Mouse (Mus musculus) layer of hippocampus, postnatal 14 days (tissue): ENCODE results near the gene Rnf144b. TPM values are rescaled to one million over a fixed set of nuclear protein-coding genes. Genes with fewer than 3 reads are reported as not detected.

Experiments used
- DNase-seq, 2 experiments: peaks; one replicate each; pipeline ENCODE4 v3.0.0; 2021 to 2022; ENCODE audit warnings: low spot score in 2 of 2, mixed read lengths in 1 of 2
- total RNA-seq, 2 experiments: library from RNA; stranded (reverse); gene quantifications; 2 replicates each; pipeline ENCODE4 v1.2.3; 2021

Gene Rnf144b
- total RNA-seq, 2 experiments from 2014 or later = 10.5 to 12.7 TPM

DNA sequence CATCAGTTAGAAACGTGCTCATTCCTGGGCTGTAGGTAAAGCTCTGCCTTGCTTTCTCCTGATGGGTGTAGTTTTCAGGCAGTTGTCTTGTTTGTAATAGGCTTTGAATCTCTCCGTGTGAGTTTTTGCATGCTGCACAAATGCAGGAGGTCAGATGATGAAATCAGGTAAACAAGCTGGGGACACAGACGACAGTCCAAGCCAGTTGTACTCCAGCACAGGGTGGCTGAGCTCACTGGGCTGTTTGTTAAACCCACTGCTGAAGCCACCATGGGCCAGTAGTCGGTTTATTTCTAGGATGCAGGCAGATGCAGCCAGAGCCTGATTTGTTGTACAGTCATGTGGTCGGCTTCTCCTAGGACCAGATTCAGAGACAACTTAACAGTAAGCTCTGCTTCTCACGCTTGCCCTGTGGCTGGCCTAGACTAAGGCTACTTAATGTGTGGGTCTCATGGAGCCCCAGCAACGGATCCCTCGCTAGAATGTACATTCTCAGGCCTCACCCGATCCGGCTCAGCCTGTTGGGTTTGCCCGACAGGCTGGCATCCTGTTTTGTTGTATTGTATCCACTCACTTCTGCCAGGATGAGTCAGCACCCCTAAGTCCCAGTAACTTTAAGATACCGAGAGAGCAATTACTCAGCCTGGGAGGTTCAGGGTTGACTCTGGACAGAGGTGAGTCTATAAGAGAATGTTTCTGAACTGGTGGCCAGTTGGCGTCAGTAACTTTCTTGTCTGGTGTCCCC, 48.5 kb downstream of the Rnf144b start:
- DNase-seq = no peak

DNA sequence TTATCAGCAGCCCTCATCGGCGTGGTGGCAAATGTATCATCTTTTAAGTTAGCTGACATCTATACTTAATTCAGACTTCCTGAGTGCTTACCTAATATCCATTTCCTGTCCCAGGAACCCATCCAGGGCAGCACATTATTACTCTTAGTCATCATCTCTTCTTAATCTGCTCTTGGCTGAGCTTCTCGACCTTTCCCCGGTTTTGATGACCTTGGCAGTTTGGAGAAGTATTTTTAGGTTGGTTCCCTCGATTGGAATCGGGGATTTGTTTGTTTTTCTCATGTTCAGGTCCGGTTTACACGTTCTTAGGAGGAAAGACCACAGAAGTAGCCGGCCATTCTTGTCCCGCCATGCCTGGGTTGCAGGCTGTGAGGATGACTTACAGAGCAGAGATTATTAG, 50.4 kb downstream of the Rnf144b start:
- DNase-seq = no peak

GRCm38 (mm10) chr13:47178182-47178581, 55.7 kb downstream of the Rnf144b start:
- DNase-seq = no peak

DNA sequence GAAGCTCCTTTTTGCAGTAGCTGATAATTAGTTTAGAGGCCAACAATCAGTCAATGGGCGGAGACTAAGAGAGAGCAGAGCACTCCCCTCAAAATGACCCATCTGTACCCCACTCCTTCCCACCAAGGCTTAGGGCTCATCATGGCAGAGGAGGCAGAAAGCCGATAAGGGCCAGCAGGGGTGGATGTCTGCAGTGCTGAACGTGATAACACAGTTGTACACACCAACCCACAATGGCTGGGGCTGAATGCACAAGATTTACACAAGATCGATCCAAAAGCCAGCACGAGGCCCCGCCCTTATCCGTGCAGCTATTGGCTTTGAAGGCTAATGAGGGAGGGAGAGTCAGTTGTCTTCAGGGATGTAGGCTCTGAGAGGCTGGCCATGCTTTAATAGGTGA, 58.3 kb downstream of the Rnf144b start:
- DNase-seq = no peak

- DNase-seq = no peak
Observed at GRCm38 (mm10) chr13:47182366-47182765, 59.9 kb downstream of the Rnf144b start.

- no peak for DNase-seq
Observed at GRCm38 (mm10) chr13:47183033-47183730, 60.7 kb downstream of the Rnf144b start.

- DNase-seq = no peak
Observed at GRCm38 (mm10) chr13:47183771-47184170, 61.3 kb downstream of the Rnf144b start.

DNA sequence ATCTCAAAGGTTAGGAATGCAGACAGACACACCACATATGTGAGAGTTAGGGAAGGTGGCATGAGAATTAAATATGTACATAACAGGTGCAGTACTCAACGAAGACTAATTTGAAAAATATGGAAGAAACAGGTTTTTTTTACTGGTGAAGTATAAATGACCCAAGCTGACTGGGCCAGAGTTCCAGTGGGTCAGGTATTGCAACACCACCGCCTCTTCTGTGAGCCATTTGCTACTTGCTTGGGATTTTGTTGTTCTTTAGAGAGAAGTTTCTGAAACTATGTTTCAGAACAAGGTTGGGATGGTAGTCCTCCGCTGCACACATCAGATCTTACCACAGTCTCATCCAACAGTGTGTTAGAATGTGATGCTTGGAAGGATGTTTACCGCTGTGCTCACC, 65.4 kb downstream of the Rnf144b start:
- DNase-seq = no peak

DNA sequence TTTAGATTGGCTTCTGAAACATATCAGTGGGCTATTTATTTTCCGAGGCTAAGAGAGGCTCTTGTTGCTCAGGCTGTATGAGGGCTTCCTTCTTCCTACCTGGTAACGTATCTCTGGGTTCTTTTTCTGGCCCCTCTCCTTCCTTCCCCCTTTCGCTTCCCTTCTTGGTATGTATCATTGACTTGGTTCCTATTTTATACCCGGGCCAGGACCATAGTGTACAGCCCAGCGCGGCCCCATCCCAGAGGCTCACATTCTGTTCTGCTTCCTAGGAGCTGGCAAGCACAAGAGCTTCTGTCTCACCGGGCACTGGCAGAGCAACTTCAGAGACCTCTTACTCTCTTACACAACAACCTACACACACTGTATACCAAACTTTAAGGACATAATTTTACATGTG, 67.5 kb downstream of the Rnf144b start:
- peak in 1 of 2 experiments; percentile 31 for DNase-seq

DNA sequence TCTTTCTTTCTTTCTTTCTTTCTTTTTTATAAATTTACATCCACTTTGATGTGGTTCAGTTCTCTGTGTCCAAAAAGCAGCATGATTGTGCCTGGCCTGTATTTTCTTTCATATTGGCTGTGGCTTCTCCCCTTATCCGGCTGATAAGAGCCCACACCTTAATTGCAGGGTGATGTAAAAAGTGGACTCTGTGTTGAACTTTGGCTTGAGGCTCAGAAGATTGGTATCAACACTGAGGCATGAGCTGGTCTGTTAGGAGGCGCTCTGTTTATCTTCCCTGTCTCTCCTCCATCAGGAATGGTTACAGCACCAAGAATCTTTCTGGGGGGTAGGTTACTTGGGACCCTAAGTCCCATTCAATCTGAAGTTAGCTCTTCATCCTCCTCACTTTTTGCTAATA, 69.7 kb downstream of the Rnf144b start:
- DNase-seq = no peak

DNA sequence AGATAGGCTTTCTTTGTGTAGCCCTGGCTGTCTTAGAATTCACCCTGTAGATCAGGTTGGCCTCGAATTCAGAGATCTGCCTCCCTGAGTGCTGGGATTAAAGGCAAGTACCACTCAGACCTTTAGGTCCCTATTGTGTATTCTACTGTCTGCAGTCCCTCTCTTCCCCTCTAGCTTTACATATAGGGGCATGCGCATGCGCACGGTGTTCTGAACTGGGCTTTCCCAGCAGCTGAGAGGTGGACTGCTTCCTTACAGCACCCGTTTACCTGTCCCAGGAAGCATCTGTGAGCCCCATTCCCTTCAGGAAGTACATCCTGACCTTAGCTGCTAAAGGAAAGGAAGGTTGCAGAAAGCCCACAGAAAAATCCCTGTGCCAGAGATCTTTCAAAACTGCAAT, 70.3 kb downstream of the Rnf144b start:
- no peak for DNase-seq

GRCm38 (mm10) chr13:47193326-47194153, 71.1 kb downstream of the Rnf144b start:
- peak in 1 of 2 experiments; percentile 21 for DNase-seq

DNA sequence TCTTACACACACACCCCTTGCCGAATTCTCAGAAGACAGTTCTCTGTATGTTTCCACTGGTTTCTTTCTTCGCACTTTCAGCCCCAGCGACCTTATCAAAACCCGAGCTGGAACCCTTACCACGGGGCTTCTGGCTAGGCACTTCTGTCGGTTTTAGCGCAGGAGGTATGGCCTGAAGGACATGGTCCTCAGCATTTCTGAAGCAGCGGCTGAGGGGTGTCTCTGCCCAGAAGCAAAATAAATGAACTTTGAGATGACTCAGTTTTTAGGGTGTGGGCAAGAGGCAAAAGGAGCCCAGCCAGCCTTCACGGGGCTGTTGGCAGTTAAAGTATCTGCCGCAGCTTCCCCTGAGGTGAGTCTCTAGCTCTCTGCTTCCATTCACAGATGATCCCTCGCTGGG, 72.2 kb downstream of the Rnf144b start:
- DNase-seq = no peak

- no peak for DNase-seq
Observed at GRCm38 (mm10) chr13:47195491-47195890, 73.0 kb downstream of the Rnf144b start.

DNA sequence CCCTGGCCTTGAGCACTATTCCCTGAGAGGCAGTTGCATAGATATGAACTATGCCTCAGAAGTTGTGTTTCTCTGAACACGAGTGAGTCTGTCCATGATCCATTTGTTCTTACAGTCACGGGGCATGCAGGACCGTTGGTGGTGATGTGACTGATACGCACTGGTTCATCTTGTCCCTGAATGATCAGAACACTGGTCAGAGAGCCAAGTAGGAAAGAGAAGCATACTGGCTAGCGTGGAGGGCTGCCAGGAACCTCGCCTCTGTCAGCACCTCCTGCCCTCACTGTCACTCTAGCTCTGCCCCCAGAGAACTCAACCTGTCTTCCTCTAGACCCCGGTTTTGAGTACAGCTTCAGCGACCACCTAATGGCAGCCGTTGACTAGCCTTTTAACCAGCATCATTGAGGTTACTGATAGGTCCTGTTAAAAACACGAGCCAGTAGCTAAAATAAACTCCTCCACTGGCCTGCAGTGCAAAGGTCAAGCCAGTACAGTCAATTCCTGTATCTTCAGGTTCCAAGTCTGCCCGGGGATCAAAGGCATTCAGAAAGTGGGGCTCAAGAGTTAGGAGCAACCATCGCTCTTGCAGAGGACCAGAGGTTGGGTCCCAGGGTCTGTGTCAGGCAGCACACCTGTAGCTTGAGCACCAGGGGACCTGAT, 77.7 kb downstream of the Rnf144b start:
- DNase-seq = no peak

- DNase-seq = no peak
Observed at GRCm38 (mm10) chr13:47201962-47202624, 79.6 kb downstream of the Rnf144b start.

DNA sequence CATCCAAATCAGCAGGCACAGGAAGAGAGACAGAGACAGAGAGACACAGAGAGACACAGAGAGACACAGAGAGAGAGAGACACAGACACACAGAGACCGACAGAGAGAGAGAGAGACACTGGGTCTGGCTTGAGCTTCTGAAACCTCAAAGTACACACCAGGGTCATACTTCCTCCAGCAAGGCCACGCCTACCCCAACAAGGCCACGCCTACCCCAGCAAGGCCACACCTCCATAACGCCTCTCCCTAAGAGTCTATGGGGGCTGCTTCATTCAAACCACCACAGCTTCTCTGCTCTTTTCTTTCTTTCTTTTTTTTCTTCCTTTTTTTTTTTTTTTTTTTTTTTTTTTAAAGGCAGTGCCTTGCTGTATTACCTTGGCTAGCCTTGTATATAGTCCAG, 88.0 kb downstream of the Rnf144b start:
- DNase-seq = no peak

GRCm38 (mm10) chr13:47210992-47211391, 88.5 kb downstream of the Rnf144b start:
- DNase-seq = no peak

GRCm38 (mm10) chr13:47211581-47211980, 89.1 kb downstream of the Rnf144b start:
- no peak for DNase-seq

DNA sequence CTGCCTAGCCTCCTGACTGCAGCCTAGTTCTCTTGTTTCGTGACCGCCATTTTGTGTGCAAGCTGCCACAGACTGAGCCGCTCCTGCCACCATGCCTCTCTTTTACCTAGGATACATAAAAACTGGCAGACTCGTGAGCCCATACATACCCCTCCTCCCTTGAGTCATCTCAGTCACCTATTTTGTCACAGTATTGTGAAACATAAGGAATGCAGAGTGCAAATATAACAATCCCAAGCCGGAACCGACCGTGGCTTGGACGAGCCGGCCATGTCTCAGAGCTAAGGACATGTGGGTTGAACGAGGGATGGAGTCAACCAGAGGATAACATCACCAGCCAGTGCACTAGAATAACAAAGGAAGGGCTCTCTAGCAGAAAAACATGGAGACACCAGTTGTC, 91.4 kb downstream of the Rnf144b start:
- no peak for DNase-seq

DNA sequence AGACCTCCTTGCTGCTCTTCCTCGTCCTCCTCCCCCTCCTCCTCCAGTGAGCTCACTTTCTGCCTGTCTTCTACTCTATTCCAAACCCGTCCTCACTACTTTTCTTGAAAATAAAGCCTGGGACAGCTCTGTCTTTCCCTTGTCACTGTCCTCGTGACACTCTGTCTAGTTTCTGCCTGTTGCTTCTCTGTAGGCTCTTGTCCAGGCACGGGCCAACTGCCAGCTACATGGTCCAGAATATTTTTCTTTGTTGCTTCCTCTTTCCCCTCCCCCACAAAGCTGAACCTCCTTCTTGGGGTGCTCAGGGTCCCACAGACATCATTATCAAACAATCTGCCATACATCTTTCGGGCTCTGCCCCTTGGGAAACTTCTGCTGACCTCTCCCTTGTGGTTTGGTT, 92.4 kb downstream of the Rnf144b start:
- no peak for DNase-seq
